Mouse (Mus musculus) megakaryocyte, embryonic 14.5 days (primary cell): ENCODE results near the gene Mapk1ip1. TPM values are rescaled to one million over a fixed set of nuclear protein-coding genes. Genes with fewer than 3 reads are reported as not detected.

Experiments
- H3K27me3 ChIP-seq: replicated peaks from 2 replicates; pipeline ENCODE3; 2012; ENCODE audit warnings: inconsistent platforms
- H3K36me3 ChIP-seq: replicated peaks from 2 replicates; pipeline ENCODE3; 2012; ENCODE audit warnings: low read length, inconsistent platforms, mixed read lengths
- H3K4me1 ChIP-seq: 2 replicates; pipeline ENCODE4 v1.6.1; 2012; ENCODE audit warnings: inconsistent platforms
- H3K4me3 ChIP-seq: replicated peaks from 2 replicates; pipeline ENCODE3; 2012; ENCODE audit warnings: moderate library complexity, mild to moderate bottlenecking, inconsistent platforms
- H3K9me3 ChIP-seq: 2 replicates; pipeline ENCODE4 v1.6.1; 2012; ENCODE audit warnings: inconsistent platforms
- FLI1 ChIP-seq: IDR thresholded peaks from 2 replicates; pipeline ENCODE4 v1.6.1; 2012; ENCODE audit warnings: low read length, inconsistent platforms, mixed read lengths
- GATA1 ChIP-seq: IDR thresholded peaks from 3 replicates; pipeline ENCODE4 v1.6.1; 2012; ENCODE audit warnings: mixed read lengths, low read length, inconsistent platforms, borderline replicate concordance
- polyA plus RNA-seq: library from polyadenylated mRNA; stranded (reverse); fragments of >175 nt; gene quantifications from 2 replicates; pipeline ENCODE4 v1.2.3, GENCODE M21; 2012; ENCODE audit warnings: low replicate concordance; ENCODE audit not compliant: insufficient read depth

Mapk1ip1 gene
- polyA plus RNA-seq, 1 experiment, result 7.6 TPM

- TF ChIP-seq GATA1, result no peak
- no peak for TF ChIP-seq FLI1
- no peaks in the 10 kb centered on the region for H3K9me3 ChIP-seq
- no peaks in the 10 kb centered on the region for H3K27me3 ChIP-seq
- H3K4me1 ChIP-seq, result peaks cover 17% of the 10 kb centered on the region
- peak overlapping the region; percentile 40 for H3K4me3 ChIP-seq
- peaks cover 69% of the 10 kb centered on the region for H3K36me3 ChIP-seq
These were observed 10.6 kb upstream of the Mapk1ip1 start for GRCm38 (mm10) chr7:138856670-138857069.

GRCm38 (mm10) chr7:138854201-138854600 is 8.1 kb upstream of the Mapk1ip1 start:
- TF ChIP-seq FLI1 (no peak), GATA1 (no peak)
- no peak overlapping the region for H3K4me3 ChIP-seq
- peaks cover 29% of the 10 kb centered on the region for H3K4me1 ChIP-seq
- no peaks in the 10 kb centered on the region for H3K27me3 ChIP-seq
- no peaks in the 10 kb centered on the region for H3K9me3 ChIP-seq
- peaks cover 74% of the 10 kb centered on the region for H3K36me3 ChIP-seq

GRCm38 (mm10) chr7:138853417-138854031 is 7.5 kb upstream of the Mapk1ip1 start:
- Histone ChIP-seq H3K4me1 (peaks cover 31% of the 10 kb centered on the region), H3K27me3 (no peaks in the 10 kb centered on the region), H3K36me3 (peaks cover 70% of the 10 kb centered on the region), H3K4me3 (no peak overlapping the region), H3K9me3 (no peaks in the 10 kb centered on the region)
- TF ChIP-seq GATA1 (no peak), FLI1 (no peak)

GRCm38 (mm10) chr7:138850083-138850482 is 4.0 kb upstream of the Mapk1ip1 start:
- Histone ChIP-seq H3K9me3 (no peaks in the 10 kb centered on the region), H3K4me1 (peaks cover 37% of the 10 kb centered on the region), H3K27me3 (no peaks in the 10 kb centered on the region), H3K36me3 (peaks cover 52% of the 10 kb centered on the region), H3K4me3 (no peak overlapping the region)
- TF ChIP-seq GATA1 (no peak), FLI1 (no peak)

GRCm38 (mm10) chr7:138848028-138848920 is 2.2 kb upstream of the Mapk1ip1 start:
- Histone ChIP-seq H3K36me3 (peaks cover 45% of the 10 kb centered on the region), H3K9me3 (no peaks in the 10 kb centered on the region), H3K27me3 (no peaks in the 10 kb centered on the region), H3K4me3 (peak overlapping the region; percentile 98), H3K4me1 (peaks cover 55% of the 10 kb centered on the region)
- no peak for TF ChIP-seq FLI1
- no peak for TF ChIP-seq GATA1

- TF ChIP-seq FLI1 (no peak), GATA1 (no peak)
- Histone ChIP-seq H3K4me3 (peak overlapping the region; percentile 98), H3K27me3 (no peaks in the 10 kb centered on the region), H3K9me3 (no peaks in the 10 kb centered on the region), H3K4me1 (peaks cover 60% of the 10 kb centered on the region), H3K36me3 (peaks cover 45% of the 10 kb centered on the region)
These were observed 1.4 kb upstream of the Mapk1ip1 start for GRCm38 (mm10) chr7:138847316-138848027.

GRCm38 (mm10) chr7:138846502-138846991 is 474 bp upstream of the Mapk1ip1 start:
- TF ChIP-seq FLI1 (no peak), GATA1 (no peak)
- peaks cover 40% of the 10 kb centered on the region for H3K36me3 ChIP-seq
- H3K4me3 ChIP-seq, result peak overlapping the region; percentile 98
- H3K4me1 ChIP-seq, result peaks cover 64% of the 10 kb centered on the region
- H3K27me3 ChIP-seq, result no peaks in the 10 kb centered on the region
- H3K9me3 ChIP-seq, result no peaks in the 10 kb centered on the region

- Histone ChIP-seq H3K9me3 (no peaks in the 10 kb centered on the region), H3K36me3 (peaks cover 34% of the 10 kb centered on the region), H3K27me3 (no peaks in the 10 kb centered on the region), H3K4me1 (peaks cover 66% of the 10 kb centered on the region), H3K4me3 (peak overlapping the region; percentile 98)
- no peak for TF ChIP-seq GATA1
- TF ChIP-seq FLI1, result no peak
These were observed 962 bp downstream of the Mapk1ip1 start for GRCm38 (mm10) chr7:138845111-138845510.

GRCm38 (mm10) chr7:138843421-138843820 is 2.7 kb downstream of the Mapk1ip1 start:
- peaks cover 25% of the 10 kb centered on the region for H3K36me3 ChIP-seq
- no peaks in the 10 kb centered on the region for H3K27me3 ChIP-seq
- H3K9me3 ChIP-seq, result no peaks in the 10 kb centered on the region
- no peak overlapping the region for H3K4me3 ChIP-seq
- H3K4me1 ChIP-seq, result peaks cover 57% of the 10 kb centered on the region
- TF ChIP-seq FLI1, result no peak
- no peak for TF ChIP-seq GATA1
